Mouse (Mus musculus): Measurements from ENCODE around the gene Ccr8.

DNA sequence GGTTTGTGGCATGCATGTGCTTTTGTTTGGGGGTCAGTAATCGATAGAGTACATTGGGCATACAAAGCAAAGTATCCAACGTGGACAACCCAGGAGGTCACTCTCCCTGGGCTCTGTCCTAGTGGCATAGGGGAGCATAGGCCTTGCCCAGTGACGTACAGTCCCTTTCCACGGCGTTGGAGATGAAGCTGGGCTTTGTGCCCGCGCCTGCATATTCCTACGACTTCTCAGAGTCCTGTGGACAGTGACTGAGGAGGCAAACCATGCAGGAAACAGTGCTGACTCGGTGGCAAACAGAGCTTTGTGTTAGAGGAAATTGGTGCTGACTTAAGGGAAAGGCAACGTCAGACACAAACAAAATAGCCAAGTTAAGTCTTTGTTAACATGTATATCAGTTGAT lies 37.4 kb downstream of the Ccr8 start:
- TF ChIP-seq CTCF (IDR thresholded peaks at IDR 0.05; ENCODE audit: low read depth) (no peak), EP300 (optimal IDR thresholded peaks at IDR 0.05) (no peak)
